Mouse (Mus musculus) erythroblast, embryonic 14.5 days (primary cell): ENCODE measurements around the gene Fgg.

Experiments used
- GATA1 ChIP-seq: IDR thresholded peaks from 2 replicates; pipeline ENCODE4 v1.6.1; 2012; ENCODE audit warnings: low read length, inconsistent platforms, mixed read lengths
- TAL1 ChIP-seq: IDR thresholded peaks from 3 replicates; pipeline ENCODE4 v1.6.1; 2012; ENCODE audit warnings: low read length, inconsistent platforms, mixed read lengths

- TF ChIP-seq TAL1: no peak
- TF ChIP-seq GATA1: no peak
These were observed 12.9 kb downstream of the Fgg start for GRCm38 (mm10) chr3:83020387-83020786.
